Mouse (Mus musculus): Measurements from ENCODE around the gene 5730596B20Rik.

Gene 5730596B20Rik

GRCm38 (mm10) chr6:52197271-52197670 lies 20.0 kb downstream of the 5730596B20Rik start:
- DNase-seq (ENCODE audit: low read depth, low spot score) = no peak

DNA sequence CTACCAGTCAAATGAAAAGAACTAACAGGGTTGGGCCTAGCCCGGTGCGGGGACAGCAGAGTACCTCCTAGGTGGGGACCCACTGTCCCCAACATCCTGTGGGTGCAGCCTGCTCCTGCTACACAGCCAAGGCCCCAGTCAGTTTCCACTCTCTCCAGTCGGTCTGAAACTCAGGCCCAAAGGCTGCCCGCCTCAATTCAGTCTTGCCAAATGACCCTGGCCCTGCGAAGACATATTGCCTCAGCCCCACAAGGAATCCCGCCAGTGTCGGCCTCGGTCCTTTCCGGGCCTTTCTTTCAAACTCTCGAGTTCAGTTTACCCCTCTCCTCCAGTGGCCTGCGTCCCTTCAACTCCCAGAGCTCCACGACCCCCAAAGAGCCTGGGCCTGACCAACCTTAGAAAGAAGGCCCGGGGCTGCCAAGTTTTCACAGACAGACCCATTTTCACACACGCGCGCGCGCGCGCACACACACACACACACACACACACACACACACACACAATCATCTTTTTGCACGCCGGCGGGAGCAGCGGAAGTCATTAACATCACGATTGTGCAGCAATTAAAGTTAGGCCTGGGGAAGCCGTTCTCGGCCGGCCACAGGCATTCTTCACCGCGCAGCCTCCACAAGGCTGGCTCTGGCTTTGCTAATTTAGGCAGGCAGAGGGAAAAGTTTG lies 22.9 kb downstream of the 5730596B20Rik start:
- DNase-seq (ENCODE audit: low read depth, low spot score) = no peak

GRCm38 (mm10) chr6:52200751-52201250 lies 23.5 kb downstream of the 5730596B20Rik start:
- no peak for DNase-seq (ENCODE audit: low read depth, low spot score)

- DNase-seq (ENCODE audit: low read depth, low spot score) = no peak
These were observed 24.0 kb downstream of the 5730596B20Rik start for GRCm38 (mm10) chr6:52201269-52201668.

DNA sequence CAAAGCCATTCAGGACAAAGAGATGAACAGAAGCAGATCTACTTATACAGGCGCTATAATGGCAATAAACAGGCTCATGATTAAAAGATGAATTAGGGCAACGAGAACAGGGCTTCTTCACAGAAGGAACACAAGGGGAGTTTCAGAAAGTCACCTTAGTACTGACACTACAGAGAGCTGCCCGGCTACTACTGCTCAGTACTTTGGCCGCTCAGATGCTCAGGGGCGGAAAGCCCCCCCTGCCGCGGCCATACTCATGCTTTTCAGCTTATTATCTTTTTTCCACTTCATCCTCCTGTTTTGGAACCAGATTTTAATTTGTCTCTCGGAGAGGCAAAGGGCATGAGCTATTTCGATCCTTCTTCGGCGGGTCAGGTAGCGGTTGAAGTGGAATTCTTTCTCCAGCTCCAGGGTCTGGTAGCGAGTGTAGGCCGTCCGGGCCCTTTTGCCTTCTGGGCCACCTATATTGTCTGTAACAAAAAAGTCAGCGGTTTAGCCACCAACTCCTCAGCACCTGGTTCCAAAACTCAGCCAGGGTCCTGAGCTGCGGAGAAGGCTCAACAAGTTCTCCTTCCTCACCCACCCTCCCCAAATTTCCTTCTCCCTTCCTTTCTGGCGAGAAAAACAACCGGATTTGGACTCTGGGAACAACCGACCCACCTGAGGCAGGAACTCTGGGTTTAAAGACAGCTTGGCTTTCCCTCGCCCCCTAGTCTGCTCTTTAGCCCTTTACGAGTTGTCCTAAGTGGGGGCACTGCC lies 25.2 kb downstream of the 5730596B20Rik start:
- no peak for DNase-seq (ENCODE audit: low read depth, low spot score)

GRCm38 (mm10) chr6:52203121-52203370 lies 25.7 kb downstream of the 5730596B20Rik start:
- no peak for DNase-seq (ENCODE audit: low read depth, low spot score)

GRCm38 (mm10) chr6:52203371-52204049 lies 26.2 kb downstream of the 5730596B20Rik start:
- DNase-seq (ENCODE audit: low read depth, low spot score) = no peak

DNA sequence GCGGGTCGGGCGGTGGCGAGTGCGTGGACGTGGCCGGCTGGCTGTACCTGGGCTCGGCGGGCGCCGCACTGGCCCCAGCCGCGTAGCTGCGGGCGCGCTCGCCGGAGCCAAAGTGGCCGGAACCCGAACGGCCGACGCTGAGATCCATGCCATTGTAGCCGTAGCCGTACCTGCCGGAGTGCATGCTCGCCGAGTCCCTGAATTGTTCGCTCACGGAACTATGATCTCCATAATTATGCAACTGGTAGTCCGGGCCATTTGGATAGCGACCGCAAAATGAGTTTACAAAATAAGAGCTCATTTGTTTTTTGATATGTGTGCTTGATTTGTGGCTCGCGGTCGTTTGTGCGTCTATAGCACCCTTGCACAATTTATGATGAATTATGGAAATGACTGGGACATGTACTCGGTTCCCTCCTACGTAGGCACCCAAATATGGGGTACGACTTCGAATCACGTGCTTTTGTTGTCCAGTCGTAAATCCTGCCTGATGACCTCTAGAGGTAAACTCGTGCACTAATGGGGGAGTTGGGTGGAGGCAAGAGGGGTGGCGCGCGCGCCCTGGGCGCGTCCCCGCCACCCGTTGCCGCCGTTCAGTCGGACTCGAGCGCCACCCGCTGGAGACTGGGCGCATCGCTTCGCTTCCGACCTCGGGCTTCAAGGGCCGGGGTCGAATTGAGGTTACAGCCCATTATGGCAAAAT lies 26.9 kb downstream of the 5730596B20Rik start, which contains the start of gene Hoxa5:
Gene Hoxa5, minus strand, starts transcription at position 538 of the 703 bp plus-strand sequence.
- DNase-seq (ENCODE audit: low read depth, low spot score) = no peak

- no peak for DNase-seq (ENCODE audit: low read depth, low spot score)
These were observed 27.9 kb downstream of the 5730596B20Rik start for GRCm38 (mm10) chr6:52205221-52205620.

GRCm38 (mm10) chr6:52205638-52206621 lies 28.6 kb downstream of the 5730596B20Rik start:
- no peak for DNase-seq (ENCODE audit: low read depth, low spot score)

- DNase-seq (ENCODE audit: low read depth, low spot score) = no peak
These were observed 29.8 kb downstream of the 5730596B20Rik start for GRCm38 (mm10) chr6:52206882-52207683.

- DNase-seq (ENCODE audit: low read depth, low spot score) = no peak
These were observed 30.3 kb downstream of the 5730596B20Rik start for GRCm38 (mm10) chr6:52207684-52207976.

DNA sequence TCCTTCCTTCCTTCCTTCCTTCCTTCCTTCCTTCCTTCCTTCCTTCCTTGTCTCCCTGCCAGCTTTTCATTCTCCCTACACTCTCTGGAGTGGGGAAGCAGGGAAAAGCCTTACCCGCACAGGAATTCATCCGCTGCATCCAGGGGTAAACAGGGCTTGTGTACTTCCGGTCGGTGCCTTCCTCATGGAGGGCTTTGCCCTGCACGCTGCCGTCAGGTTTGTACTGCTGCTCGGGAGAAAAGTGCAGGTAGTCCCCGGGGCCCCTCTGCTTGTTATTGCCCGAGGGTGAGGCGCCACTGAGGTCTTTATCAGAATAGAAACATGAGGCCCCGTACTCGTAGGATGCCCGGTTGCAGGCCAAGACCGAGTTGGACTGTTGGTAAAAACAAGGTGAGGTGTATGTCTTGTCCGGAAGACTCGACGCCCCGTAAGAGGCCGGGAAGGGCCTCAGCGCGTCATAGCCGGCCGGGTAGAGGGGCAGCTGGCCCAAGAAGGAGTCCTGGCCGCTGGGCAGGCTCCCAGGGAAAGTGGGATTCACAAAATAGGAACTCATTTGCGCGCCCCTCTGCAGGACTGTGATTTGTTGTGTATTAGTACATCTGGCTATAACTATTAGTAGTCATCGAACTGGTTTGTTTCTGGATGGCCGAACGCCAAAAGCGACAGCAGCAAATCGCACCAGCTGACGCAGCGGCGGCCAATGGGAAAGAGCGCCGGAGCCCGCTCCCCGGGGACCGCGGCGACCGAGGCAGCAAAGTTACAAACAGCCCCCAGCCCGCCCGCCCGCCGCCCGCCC lies 31.0 kb downstream of the 5730596B20Rik start, which contains the start of gene Hoxa6:
Gene Hoxa6, minus strand, starts transcription at position 651 of the 796 bp plus-strand sequence.
- no peak for DNase-seq (ENCODE audit: low read depth, low spot score)

- DNase-seq (ENCODE audit: low read depth, low spot score) = no peak
These were observed 31.8 kb downstream of the 5730596B20Rik start for GRCm38 (mm10) chr6:52208868-52209684.

GRCm38 (mm10) chr6:52209685-52210046 lies 32.4 kb downstream of the 5730596B20Rik start:
- DNase-seq (ENCODE audit: low read depth, low spot score) = no peak

- DNase-seq (ENCODE audit: low read depth, low spot score) = no peak
These were observed 34.1 kb downstream of the 5730596B20Rik start for GRCm38 (mm10) chr6:52211170-52211935.

DNA sequence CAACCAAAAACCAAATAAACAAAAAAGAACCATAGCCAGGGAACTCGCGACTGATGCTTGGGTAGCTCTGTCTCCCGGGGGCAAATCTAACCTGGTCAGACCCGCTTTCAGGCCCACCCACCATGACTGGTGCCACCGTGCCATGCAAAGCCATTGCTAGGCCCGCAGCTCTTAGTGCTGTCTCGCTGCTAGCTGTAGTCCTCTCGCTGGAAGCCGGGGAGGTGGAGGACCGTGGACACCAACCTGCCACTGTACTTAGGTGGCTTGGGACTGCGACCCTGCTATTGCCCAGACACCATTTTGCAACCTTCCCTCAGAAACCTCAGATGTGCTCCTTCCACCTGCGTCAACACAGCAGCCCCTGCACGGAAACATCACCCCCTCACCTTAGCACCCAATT lies 34.7 kb downstream of the 5730596B20Rik start:
- no peak for DNase-seq (ENCODE audit: low read depth, low spot score)
